ENCODE assay signal across 26 mouse cellular contexts in genomic region chr11:102327250-102327649, GRCm38 (mm10). TPM values are rescaled to one million over a fixed set of nuclear protein-coding genes. Genes with fewer than 3 reads are reported as not detected.
DNase-seq lines count a peak whose midpoint lies in the region; TF ChIP-seq lines count a peak whose summit lies in the region.
"Had no signal": no experiment of that assay in that cellular context is flagged by ENCODE, and none has a peak within 500 bp of the region (broad histone marks: within the 10 kb centered on the region; RNA-seq: fewer than 3 reads in every experiment).

No protein-coding gene starts in this region.

- H3K27ac ChIP-seq in gastrocnemius, adult 2 months = no peak overlapping the region
- H3K27ac ChIP-seq: embryonic facial prominence, embryonic 13.5 days; forebrain, embryonic 10.5 days; forebrain, embryonic 15.5 days; hindbrain, embryonic 15.5 days; kidney, embryonic 15.5 days; limb, embryonic 15.5 days; liver, embryonic 13.5 days; macrophage had no signal

- intact Hi-C loops in gastrocnemius, adult 2 months (cut with DNase I) = no loop called here

- TF ChIP-seq CTCF in gastrocnemius, adult 2 months (IDR thresholded peaks at IDR 0.05) = no peak

- DNase-seq in gastrocnemius, adult 2 months = peak; percentile 34
- no peak for DNase-seq in gastrocnemius, postnatal 10 days
- peak; percentile 59 for DNase-seq in 3134 (ENCODE audit: extremely low read depth, insufficient read length, low spot score)
- DNase-seq in ES-CJ7 (ENCODE audit: low read depth, low spot score) = peak; percentile 63
- DNase-seq in adipocyte (ENCODE audit: low spot score) = peak; percentile 65
- no peak for DNase-seq in layer of hippocampus, adult 11-12 months (ENCODE audit: low spot score)
- DNase-seq in thymus, postnatal 10 days (ENCODE audit: low spot score in 2 of 2) = no peak
- DNase-seq: adrenal gland, postnatal 10 days; cerebellum, adult 9-11 months; kidney, adult 11 months; kidney, postnatal 36 days; liver, embryonic 13.5 days; lung, adult 18-20 months; midbrain, embryonic 14.5 days; right cerebral cortex, postnatal 14 days; spleen, adult 18-20 months; thymus, postnatal 25 days had no signal

- no peak overlapping the region for H3K4me3 ChIP-seq in gastrocnemius, adult 2 months
- H3K4me3 ChIP-seq: embryonic facial prominence, embryonic 13.5 days; forebrain, embryonic 10.5 days; forebrain, embryonic 15.5 days; hindbrain, embryonic 15.5 days; kidney, embryonic 15.5 days; limb, embryonic 15.5 days; liver, embryonic 13.5 days had no signal

RNA-seq across cellular contexts. Expression of gene Ubtf, which starts 7.7 kb away (rescaled TPM):
- total RNA-seq in gastrocnemius, adult 2 months (2021) = 10 to 100 TPM; 37.8 to 40.4 TPM
- 10 to 100 TPM; 56.0 to 64.8 TPM for total RNA-seq in gastrocnemius, postnatal 10 days (2021)

RNA-seq across cellular contexts. Expression of gene Atxn7l3, which starts 30.8 kb away (rescaled TPM):
- total RNA-seq in gastrocnemius, adult 2 months (2021) = 10 to 100 TPM; 12.0 to 12.6 TPM
- 10 to 100 TPM; 20.8 to 25.5 TPM for total RNA-seq in gastrocnemius, postnatal 10 days (2021)

RNA-seq across cellular contexts. Expression of gene Slc4a1, which starts 38.8 kb away (rescaled TPM):
- under 1 TPM in 1 of 2 experiments, not detected in 1; 0.06 TPM for total RNA-seq in gastrocnemius, adult 2 months (2021)
- total RNA-seq in gastrocnemius, postnatal 10 days (2021) = 10 to 100 TPM in 1 of 2 experiments, 1 to 10 TPM in 1; 2.1 to 10.7 TPM

RNA-seq across cellular contexts. Expression of gene Tmub2, which starts 42.5 kb away (rescaled TPM):
- total RNA-seq in gastrocnemius, adult 2 months (2021) = 10 to 100 TPM; 13.9 to 15.7 TPM
- total RNA-seq in gastrocnemius, postnatal 10 days (2021) = 10 to 100 TPM; 15.7 to 18.9 TPM

RNA-seq across cellular contexts. Expression of gene Asb16, which starts 58.7 kb away (rescaled TPM):
- 10 to 100 TPM; 78.2 to 80.4 TPM for total RNA-seq in gastrocnemius, adult 2 months (2021)
- 10 to 100 TPM; 48.7 to 54.4 TPM for total RNA-seq in gastrocnemius, postnatal 10 days (2021)
- total RNA-seq: hematopoietic stem cell, adult 5-6 weeks; monocyte, adult 5-6 weeks had no signal

Comparison
In these comparisons a context has a peak if more than half of its experiments do, and no peak if none do; other contexts are left out.
1. DNase-seq: peak in gastrocnemius, adult 2 months (single experiment), 3134 (single experiment), ES-CJ7 (single experiment) and adipocyte (single experiment); none in gastrocnemius, postnatal 10 days (single experiment), layer of hippocampus, adult 11-12 months (single experiment) and thymus, postnatal 10 days (0 of 2).